Mouse (Mus musculus) intestine, embryonic 16.5 days (tissue): ENCODE measurements at regions not wholly inside any gene's neighbourhood (a gene's known extent, or its start where the extent isn't known, plus 50 kb on each side); places are given as distances from the start of the nearest gene placed in this dataset.

Source experiments
- ATAC-seq: fragments of 200-750 bp; cut with Nextera tagmentation; 2 replicates; pipeline ENCODE4 v1.8.0; 2017; ENCODE audit warnings: moderate TSS enrichment, moderate library complexity
- H3K27ac ChIP-seq: fragments of 300-500 bp; sonication (generic); 2 replicates; pipeline ENCODE4 v1.5.1; 2014; ENCODE audit warnings: mild to moderate bottlenecking, low read length
- H3K27me3 ChIP-seq: fragments of 300-500 bp; sonication (generic); replicated peaks from 2 replicates; pipeline ENCODE4 v1.6.1; 2014; ENCODE audit warnings: low read length, control low read depth, mixed read lengths; ENCODE audit not compliant: control insufficient read depth, insufficient read depth
- H3K36me3 ChIP-seq: fragments of 300-500 bp; sonication (generic); 2 replicates; pipeline ENCODE4 v1.6.1; 2014; ENCODE audit warnings: low read length, control low read depth; ENCODE audit not compliant: control insufficient read depth, insufficient read depth
- H3K4me1 ChIP-seq: fragments of 300-500 bp; sonication (generic); 2 replicates; pipeline ENCODE4 v1.6.1; 2014; ENCODE audit warnings: low read length, control low read depth, mixed read lengths; ENCODE audit not compliant: control insufficient read depth, insufficient read depth
- H3K4me2 ChIP-seq: fragments of 300-500 bp; sonication (generic); 2 replicates; pipeline ENCODE4 v1.6.1; 2014; ENCODE audit warnings: low read depth, low read length, control low read depth
- H3K4me3 ChIP-seq: fragments of 300-500 bp; sonication (generic); 2 replicates; pipeline ENCODE4 v1.5.1; 2014; ENCODE audit warnings: mild to moderate bottlenecking, low read length
- H3K9ac ChIP-seq: fragments of 300-500 bp; sonication (generic); 2 replicates; pipeline ENCODE4 v1.6.1; 2014; ENCODE audit warnings: low read depth, low read length
- H3K9me3 ChIP-seq: fragments of 300-500 bp; sonication (generic); 2 replicates; pipeline ENCODE4 v1.6.1; 2016; ENCODE audit warnings: low read length, control low read depth; ENCODE audit not compliant: control insufficient read depth
- WGBS: fragments of 180-500 bp; shearing (Covaris S2); extraction: QIAGEN DNeasy Blood & Tissue Kit; methylation state at CpG from one replicate; pipeline ENCODE4 v1.1.7; 2014; 5-methylcytosine and 5-hydroxymethylcytosine counted together

DNA sequence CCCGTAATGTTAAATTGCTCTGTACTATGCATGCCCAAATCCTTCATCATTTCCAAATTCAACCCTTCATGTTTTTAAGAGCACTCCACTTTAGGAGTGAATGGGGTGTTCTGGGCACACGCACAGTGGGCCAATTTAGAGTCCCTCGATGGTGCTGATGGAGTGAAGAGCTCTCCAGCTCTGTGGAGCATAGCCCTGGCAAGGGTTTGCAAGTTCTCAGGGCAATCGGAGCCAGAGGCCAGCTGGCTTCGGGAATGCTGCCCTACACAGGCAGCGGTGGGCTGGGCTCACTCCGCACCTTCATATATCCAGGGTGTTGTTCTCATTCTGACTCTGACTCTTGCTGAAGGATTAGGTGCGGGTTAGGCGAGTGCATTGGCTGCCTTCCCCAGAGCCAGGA, 549.5 kb downstream of the Vrk1 start:
- Histone ChIP-seq H3K4me1 (no peaks in the 10 kb centered on the region), H3K4me3 (no peak overlapping the region), H3K27ac (no peak overlapping the region), H3K4me2 (no peak overlapping the region), H3K27me3 (no peaks in the 10 kb centered on the region), H3K9ac (no peak overlapping the region), H3K9me3 (no peaks in the 10 kb centered on the region), H3K36me3 (no peaks in the 10 kb centered on the region)
- ATAC-seq: no peak
- WGBS: 80% methylated on average over 9 of the region's 9 CpGs

- 29% methylated on average over 6 of the region's 6 CpGs for WGBS
- no peak for ATAC-seq
- no peak overlapping the region for H3K4me2 ChIP-seq
Measured at GRCm38 (mm10) chr12:106565263-106565681, 555.2 kb downstream of the Vrk1 start.

DNA sequence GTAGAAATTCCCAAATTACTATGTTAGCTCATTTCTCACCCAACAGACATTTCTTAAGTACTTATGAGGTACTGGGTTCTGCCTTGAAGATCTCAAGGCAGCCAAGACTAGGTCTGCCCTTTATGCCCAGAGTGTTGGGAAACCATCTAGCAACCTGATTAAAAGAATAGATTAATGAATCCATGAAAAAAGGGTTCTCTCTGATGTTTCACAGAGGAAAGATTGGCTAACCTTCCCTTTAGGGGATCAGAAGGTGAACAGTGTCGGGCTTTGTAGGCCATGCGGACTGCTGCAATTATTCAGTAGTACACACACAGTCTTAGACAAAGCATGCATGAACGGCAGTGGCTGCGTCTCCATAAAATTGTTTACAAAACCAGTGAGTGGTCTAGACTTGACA, 556.3 kb downstream of the Vrk1 start:
- WGBS: 75% methylated on average over 4 of the region's 4 CpGs
- no peak for ATAC-seq
- no peak overlapping the region for H3K9ac ChIP-seq

More at GRCm38 (mm10) chr12:106565263-106565681, 555.2 kb downstream of the Vrk1 start:
- Histone ChIP-seq H3K36me3 (no peaks in the 10 kb centered on the region), H3K9me3 (no peaks in the 10 kb centered on the region), H3K27ac (no peak overlapping the region), H3K4me1 (no peaks in the 10 kb centered on the region), H3K27me3 (no peaks in the 10 kb centered on the region), H3K9ac (no peak overlapping the region), H3K4me3 (no peak overlapping the region)

DNA sequence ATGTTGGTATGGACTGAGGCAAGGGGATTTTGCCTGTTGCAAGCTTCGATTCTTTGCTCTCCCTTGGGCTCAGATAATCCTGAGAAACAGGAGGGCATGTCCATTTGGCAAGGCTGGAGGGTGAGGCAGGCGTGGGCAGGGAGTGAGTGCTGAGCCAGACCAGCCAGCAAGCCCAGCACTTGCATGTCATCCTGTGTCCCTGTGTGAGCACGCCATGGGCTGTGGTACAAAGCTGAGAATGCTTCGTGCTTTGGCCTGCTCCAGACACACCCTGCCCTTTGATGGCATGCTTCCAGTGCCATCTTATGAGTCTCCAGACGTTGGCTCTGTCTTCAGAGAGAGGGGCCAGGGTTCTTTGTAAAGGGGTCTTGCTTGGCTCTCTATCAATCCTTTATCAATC, 557.1 kb downstream of the Vrk1 start:
- 68% methylated on average over 5 of the region's 5 CpGs for WGBS
- Histone ChIP-seq H3K27ac (no peak overlapping the region), H3K4me1 (no peaks in the 10 kb centered on the region), H3K9me3 (no peaks in the 10 kb centered on the region), H3K4me2 (no peak overlapping the region), H3K36me3 (no peaks in the 10 kb centered on the region), H3K4me3 (no peak overlapping the region), H3K9ac (no peak overlapping the region), H3K27me3 (no peaks in the 10 kb centered on the region)
- no peak for ATAC-seq

More for the DNA sequence above, 556.3 kb downstream of the Vrk1 start:
- H3K36me3 ChIP-seq: no peaks in the 10 kb centered on the region
- no peaks in the 10 kb centered on the region for H3K9me3 ChIP-seq
- H3K4me2 ChIP-seq: no peak overlapping the region
- H3K27ac ChIP-seq: no peak overlapping the region
- no peaks in the 10 kb centered on the region for H3K4me1 ChIP-seq
- no peak overlapping the region for H3K4me3 ChIP-seq
- no peaks in the 10 kb centered on the region for H3K27me3 ChIP-seq

- H3K4me2 ChIP-seq: no peak overlapping the region
- H3K9me3 ChIP-seq: no peaks in the 10 kb centered on the region
- no peak overlapping the region for H3K27ac ChIP-seq
- H3K4me1 ChIP-seq: no peaks in the 10 kb centered on the region
- no peaks in the 10 kb centered on the region for H3K36me3 ChIP-seq
- no peaks in the 10 kb centered on the region for H3K27me3 ChIP-seq
- ATAC-seq: no peak
- no peak overlapping the region for H3K9ac ChIP-seq
- no peak overlapping the region for H3K4me3 ChIP-seq
- WGBS: 90% methylated on average over 10 of the region's 10 CpGs
Measured at GRCm38 (mm10) chr12:106568541-106569085, 558.6 kb downstream of the Vrk1 start.

DNA sequence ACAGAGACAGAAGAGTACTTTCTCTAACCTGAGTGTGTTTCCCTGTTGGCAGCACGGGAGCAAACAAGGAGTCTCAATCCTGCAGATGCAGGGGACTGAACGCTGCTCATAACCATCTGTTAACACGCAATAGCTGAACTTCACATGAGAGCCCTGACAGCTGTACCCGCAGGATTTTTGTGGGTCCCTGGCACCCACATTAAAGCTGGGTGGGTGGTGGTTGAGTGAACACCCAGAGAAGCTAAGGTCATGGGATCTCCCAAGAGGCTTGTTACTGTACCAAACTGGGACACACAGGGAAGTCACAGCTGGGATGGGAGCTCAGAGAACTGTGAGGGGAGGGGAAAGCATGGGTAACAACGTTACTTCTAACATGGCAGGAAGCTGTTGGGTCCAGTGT, 562.9 kb downstream of the Vrk1 start:
- H3K4me2 ChIP-seq: no peak overlapping the region
- WGBS: 80% methylated on average over 5 of the region's 5 CpGs
- no peak overlapping the region for H3K9ac ChIP-seq
- H3K9me3 ChIP-seq: no peaks in the 10 kb centered on the region
- no peaks in the 10 kb centered on the region for H3K36me3 ChIP-seq
- H3K27ac ChIP-seq: no peak overlapping the region
- no peaks in the 10 kb centered on the region for H3K4me1 ChIP-seq
- no peak for ATAC-seq
- H3K4me3 ChIP-seq: no peak overlapping the region
- no peaks in the 10 kb centered on the region for H3K27me3 ChIP-seq

DNA sequence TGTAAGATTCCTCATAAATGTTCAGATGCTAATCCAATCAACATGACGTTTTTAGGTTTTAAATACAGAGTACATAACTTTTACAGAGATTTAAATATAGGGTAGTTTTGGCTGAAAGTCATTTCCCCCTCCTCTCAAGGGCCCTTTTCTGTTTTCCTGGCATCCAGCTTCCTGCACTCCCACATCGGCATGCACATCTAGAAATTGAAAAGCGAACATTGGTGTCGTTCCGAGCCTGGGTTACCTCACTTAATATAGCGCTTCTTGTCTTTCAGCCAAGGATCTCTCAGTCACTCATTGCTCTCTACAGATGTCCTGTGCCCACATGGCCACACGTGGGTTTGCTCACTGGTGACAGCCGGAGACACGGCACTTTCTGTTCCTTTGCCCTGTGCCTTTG, 572.7 kb downstream of the Vrk1 start:
- H3K9ac ChIP-seq: no peak overlapping the region
- H3K27me3 ChIP-seq: no peaks in the 10 kb centered on the region
- H3K9me3 ChIP-seq: no peaks in the 10 kb centered on the region
- WGBS: 60% methylated on average over 9 of the region's 9 CpGs
- no peak overlapping the region for H3K4me2 ChIP-seq
- no peaks in the 10 kb centered on the region for H3K4me1 ChIP-seq
- no peak for ATAC-seq
- H3K27ac ChIP-seq: no peak overlapping the region
- no peaks in the 10 kb centered on the region for H3K36me3 ChIP-seq
- no peak overlapping the region for H3K4me3 ChIP-seq

DNA sequence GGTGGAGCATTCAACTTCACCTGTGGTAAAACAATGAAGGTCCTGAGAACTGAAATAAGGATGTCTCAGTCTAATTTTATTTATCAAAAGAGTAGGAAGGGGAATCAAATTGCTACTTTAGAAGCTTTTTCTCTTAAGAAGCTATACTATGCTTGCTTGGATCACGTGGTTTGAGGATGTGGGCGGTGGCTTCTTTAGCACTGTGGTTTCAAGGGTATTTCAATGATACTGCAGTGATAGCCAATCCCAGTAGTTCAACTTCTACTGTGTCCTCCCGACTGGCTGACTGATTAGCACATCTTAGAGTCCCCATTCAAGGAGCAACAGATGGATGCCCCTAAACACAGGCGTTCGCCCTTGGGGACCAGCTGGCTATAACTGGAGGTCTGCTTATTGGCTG, 575.6 kb downstream of the Vrk1 start:
- no peak overlapping the region for H3K4me2 ChIP-seq
- 84% methylated on average over 5 of the region's 5 CpGs for WGBS
- no peaks in the 10 kb centered on the region for H3K36me3 ChIP-seq
- no peak overlapping the region for H3K4me3 ChIP-seq
- no peak overlapping the region for H3K27ac ChIP-seq
- no peaks in the 10 kb centered on the region for H3K9me3 ChIP-seq
- H3K4me1 ChIP-seq: no peaks in the 10 kb centered on the region
- no peak overlapping the region for H3K9ac ChIP-seq
- H3K27me3 ChIP-seq: no peaks in the 10 kb centered on the region
- ATAC-seq: no peak

DNA sequence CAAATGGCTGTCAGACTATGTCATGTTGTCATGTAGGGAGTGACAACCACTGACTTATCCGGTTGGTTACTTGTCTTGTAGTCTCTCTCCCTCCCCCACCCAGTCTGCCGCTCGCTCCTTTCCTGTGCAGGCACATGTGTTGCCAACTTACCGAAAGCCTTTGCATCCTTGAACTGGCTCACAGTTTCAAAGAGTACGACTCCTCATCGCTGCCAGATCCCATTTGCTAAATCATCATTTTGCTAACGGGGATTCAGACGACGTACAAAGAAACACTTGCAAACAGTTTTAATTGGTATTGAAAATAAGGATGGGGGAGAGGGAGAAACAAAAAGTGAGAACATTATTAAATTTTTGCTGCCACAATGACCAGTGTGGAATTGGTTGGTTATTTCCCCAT, 582.7 kb downstream of the Vrk1 start:
- no peak for ATAC-seq
- Histone ChIP-seq H3K27me3 (no peaks in the 10 kb centered on the region), H3K27ac (no peak overlapping the region), H3K9me3 (no peaks in the 10 kb centered on the region), H3K4me1 (no peaks in the 10 kb centered on the region), H3K4me3 (no peak overlapping the region), H3K36me3 (no peaks in the 10 kb centered on the region), H3K4me2 (no peak overlapping the region), H3K9ac (no peak overlapping the region)
- WGBS: 91% methylated on average over 9 of the region's 9 CpGs

DNA sequence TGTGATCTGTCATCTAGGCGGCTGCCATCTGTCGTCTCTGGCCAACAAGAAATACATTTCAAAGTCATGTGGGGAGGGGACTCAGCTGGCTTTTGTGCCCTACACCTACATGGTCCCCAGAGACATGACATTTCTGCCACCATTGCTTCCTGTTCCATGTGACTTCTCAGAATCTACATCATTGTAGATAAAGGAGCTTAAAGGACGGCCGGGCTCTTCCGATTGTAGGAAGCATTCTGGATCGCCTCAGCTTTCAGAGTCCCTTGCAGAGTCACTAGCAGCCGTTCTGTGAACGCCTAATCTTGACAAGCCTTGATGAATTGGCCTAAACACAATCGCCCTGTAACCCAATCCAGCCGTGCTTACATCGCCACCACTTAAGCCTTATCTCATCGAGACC, 587.6 kb downstream of the Vrk1 start:
- 8% methylated on average over 12 of the region's 12 CpGs for WGBS
- no peaks in the 10 kb centered on the region for H3K36me3 ChIP-seq
- H3K27ac ChIP-seq: no peak overlapping the region
- ATAC-seq: no peak
- no peaks in the 10 kb centered on the region for H3K9me3 ChIP-seq
- no peaks in the 10 kb centered on the region for H3K4me1 ChIP-seq
- H3K27me3 ChIP-seq: no peaks in the 10 kb centered on the region
- no peak overlapping the region for H3K9ac ChIP-seq
- no peak overlapping the region for H3K4me3 ChIP-seq
- no peak overlapping the region for H3K4me2 ChIP-seq
